Mouse (Mus musculus) frontal cortex, adult (tissue): ENCODE measurements around the gene Eapp.
"Not testable (repeated sequence)": the region's sequence is repeated elsewhere in the genome, so short reads cannot be mapped to it uniquely, and the experiment has no call there.

Source experiments
- ATAC-seq: cut with Nextera tagmentation; 2 replicates; pipeline ENCODE4 v1.9.2; 2017; ENCODE audit warnings: mild to moderate bottlenecking, moderate library complexity, mixed read lengths; ENCODE audit not compliant: low TSS enrichment

Gene Eapp

DNA sequence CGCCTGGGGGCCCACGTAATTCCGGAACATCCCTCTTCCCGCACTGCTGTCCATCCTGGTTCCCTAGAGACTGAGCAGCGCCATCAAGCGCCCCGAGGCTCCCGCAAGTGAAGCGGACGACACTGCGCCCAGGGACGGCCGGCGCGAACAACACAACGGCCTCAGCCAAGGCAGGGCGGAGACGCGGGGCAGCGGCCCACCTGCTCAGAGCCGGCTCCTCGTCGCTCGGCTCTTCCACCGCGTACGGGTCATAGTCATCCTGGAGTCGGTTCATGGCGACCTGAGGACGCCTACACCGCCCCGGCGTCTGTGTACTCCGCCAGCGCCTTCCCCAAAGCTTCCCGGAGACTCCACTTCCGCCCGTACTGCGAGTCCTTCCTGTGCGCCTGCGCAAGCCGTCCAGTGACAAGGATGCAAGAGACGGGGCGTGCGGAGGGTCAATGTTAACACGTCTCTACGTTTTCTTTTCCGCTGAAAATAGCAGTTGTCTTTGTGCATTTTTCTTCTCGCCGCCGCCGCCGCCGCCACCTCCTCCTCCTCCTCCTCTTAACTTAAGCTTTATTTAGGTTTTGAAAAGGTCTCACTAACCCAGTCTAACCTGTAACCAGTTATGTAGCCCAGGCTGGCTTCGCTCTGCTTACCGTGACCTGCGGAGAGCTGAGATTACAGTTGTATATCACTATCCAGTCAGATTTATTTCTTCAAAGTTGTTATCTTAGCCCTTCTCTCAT lies at the start of gene Eapp:
Gene Eapp, minus strand, starts transcription at position 387 of the 731 bp plus-strand sequence.
- ATAC-seq, result peak; percentile 94

DNA sequence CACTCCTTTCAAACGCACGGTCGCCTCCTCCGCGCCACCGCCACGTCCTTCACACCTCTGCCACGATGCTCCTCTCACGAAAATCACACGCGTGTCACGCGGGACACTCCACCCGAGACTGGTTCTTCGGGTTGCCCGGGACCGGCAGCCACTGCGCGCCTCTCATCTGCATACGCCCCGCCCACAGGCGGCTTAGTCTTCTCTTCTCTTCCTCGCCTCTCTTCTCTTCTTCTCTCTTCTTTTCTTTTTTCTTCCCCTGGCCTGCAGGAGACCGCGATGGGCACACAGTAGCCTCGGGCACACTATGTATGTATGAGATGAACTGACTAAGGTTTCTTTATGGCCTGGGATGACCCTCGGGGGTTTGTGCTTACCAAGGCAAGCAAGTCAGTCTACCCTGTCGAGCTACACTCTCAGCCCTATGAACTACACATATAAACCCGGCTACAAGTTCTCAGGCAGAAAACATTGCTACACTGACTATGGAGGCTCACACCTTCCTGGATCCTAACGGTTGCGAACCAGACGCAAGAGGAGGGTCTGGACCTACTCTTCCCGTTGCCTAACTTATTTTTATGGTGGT lies 43.1 kb upstream of the Eapp start:
- peak; percentile 38 for ATAC-seq

DNA sequence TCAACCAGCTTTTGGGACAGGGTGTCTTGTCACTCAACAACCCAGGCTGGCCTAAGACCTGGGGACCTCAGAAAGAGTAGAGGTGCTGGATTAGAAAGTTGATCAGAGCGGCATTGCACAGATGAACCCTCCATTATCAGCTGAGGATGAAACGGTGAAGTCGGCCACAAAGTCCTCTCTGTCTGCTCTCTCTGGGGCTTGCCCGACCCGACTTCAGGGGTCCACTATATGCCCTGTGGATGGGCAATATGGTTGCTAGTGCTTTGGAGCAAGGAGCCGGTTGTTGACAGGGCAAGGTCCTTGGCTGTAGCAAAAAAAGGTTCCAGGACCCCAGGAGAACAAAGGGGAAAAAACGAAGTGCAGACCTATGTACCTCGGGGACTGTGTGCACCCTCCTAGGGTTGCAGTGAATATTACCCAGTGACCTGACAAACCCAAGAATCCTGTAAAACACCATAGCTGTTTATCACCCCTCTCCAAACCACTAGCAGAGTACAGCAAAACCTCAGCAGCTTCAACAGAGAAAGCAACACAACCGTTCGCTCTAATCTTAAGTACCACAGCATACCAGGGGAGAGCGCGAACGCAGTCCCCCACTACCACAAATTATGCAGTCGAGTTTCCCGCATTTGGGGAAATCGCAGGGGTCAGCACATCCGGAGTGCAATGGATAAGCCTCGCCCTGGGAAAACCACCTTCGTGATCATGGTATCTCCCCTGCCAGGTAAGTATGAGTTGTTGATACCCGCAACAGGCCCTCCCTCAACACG lies 42.4 kb upstream of the Eapp start:
- ATAC-seq, result peak; percentile 86

DNA sequence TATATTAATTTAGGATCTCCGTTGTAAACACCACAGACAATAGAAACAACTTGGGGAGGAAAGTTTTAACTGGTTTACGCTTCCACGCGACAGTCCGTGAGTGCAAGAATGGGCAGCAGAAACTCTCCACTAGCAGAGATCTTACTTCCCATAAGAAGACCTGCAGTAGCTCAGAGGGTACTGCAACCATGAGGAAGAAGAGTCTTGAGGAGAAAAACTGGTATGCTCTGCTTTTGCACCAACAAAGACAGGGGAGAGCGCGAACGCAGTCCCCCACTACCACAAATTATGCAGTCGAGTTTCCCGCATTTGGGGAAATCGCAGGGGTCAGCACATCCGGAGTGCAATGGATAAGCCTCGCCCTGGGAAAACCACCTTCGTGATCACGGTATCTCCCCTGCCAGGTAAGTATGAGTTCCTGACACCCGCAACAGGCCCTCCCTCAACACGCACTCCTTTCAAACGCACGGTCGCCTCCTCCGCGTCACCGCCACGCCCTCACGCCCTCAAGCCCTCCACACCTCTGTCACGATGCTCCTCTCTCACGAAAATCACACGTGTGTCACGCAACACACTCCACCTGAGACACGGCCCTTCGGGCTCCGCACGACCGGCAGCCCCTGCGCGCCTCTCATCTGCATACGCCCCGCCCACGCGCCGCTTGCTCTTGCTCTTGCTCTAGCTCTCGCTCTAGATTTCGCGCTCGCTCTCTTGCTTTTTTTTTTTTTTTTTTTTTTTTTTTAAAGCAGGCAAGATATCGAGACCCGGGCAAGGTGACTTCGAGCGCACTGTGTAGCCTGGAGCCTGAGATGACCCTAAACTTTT lies 38.8 kb upstream of the Eapp start:
- peak; percentile 67 for ATAC-seq

DNA sequence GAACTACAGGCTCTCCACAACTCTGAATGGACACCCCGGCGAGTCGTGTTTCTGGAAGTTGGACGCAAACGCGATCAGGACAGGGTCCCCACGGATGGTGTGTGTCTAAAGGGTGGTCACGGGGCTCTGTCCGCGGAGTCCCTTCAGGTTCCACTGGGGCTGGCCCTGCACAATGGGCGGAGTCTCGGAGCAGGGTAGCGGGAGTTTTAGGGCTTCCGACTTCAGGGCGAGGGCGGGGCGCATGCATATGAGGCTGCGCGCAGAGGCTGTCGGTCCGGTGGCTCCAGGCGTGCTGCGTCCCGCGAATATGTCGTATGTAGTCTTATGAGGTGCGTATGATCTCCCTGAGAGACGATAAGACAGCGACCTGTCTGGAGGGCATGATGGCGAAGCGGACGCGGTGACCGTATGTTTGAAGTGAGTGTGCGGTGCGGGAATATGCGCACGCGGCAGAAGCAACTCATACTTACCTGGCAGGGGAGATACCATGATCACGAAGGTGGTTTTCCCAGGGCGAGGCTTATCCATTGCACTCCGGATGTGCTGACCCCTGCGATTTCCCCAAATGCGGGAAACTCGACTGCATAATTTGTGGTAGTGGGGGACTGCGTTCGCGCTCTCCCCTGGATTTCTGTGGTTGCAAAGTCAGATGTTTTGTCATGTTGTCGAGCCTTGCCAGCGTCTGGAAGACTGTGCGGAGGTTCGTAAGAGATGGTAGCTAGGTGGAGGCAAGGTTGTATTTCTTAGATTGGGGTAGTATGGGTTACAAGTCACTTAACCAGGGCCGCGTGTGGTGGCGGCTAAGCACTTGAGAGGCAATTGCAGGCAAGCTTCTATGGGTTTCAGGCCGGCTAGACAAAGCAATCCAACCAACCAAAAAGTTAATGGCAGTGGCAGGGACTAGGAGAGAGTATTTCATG lies 33.7 kb upstream of the Eapp start:
- ATAC-seq, result peak; percentile 94

DNA sequence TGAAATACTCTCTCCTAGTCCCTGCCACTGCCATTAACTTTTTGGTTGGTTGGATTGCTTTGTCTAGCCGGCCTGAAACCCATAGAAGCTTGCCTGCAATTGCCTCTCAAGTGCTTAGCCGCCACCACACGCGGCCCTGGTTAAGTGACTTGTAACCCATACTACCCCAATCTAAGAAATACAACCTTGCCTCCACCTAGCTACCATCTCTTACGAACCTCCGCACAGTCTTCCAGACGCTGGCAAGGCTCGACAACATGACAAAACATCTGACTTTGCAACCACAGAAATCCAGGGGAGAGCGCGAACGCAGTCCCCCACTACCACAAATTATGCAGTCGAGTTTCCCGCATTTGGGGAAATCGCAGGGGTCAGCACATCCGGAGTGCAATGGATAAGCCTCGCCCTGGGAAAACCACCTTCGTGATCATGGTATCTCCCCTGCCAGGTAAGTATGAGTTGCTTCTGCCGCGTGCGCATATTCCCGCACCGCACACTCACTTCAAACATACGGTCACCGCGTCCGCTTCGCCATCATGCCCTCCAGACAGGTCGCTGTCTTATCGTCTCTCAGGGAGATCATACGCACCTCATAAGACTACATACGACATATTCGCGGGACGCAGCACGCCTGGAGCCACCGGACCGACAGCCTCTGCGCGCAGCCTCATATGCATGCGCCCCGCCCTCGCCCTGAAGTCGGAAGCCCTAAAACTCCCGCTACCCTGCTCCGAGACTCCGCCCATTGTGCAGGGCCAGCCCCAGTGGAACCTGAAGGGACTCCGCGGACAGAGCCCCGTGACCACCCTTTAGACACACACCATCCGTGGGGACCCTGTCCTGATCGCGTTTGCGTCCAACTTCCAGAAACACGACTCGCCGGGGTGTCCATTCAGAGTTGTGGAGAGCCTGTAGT lies 23.4 kb upstream of the Eapp start:
- peak; percentile 93 for ATAC-seq

DNA sequence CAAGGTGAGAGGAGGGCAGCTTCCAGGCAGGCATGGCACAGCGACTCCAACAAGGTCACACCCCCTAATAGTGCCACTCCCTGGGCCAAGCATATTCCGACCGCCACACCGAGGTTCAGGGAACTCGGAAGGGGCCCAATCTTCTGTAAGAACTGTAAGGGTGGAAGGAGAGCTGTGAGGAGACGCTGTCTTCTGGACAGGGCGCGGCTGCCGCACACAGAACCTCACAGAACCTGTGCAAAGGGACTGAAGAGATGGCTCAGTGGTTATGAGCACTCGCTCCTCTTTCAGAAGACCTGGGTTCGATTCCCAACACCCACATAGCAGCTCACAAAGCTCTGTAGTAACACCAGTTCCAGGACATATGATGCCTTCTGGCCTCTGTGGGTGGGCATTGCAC lies 21.8 kb upstream of the Eapp start:
- not testable (repeated sequence) for ATAC-seq

DNA sequence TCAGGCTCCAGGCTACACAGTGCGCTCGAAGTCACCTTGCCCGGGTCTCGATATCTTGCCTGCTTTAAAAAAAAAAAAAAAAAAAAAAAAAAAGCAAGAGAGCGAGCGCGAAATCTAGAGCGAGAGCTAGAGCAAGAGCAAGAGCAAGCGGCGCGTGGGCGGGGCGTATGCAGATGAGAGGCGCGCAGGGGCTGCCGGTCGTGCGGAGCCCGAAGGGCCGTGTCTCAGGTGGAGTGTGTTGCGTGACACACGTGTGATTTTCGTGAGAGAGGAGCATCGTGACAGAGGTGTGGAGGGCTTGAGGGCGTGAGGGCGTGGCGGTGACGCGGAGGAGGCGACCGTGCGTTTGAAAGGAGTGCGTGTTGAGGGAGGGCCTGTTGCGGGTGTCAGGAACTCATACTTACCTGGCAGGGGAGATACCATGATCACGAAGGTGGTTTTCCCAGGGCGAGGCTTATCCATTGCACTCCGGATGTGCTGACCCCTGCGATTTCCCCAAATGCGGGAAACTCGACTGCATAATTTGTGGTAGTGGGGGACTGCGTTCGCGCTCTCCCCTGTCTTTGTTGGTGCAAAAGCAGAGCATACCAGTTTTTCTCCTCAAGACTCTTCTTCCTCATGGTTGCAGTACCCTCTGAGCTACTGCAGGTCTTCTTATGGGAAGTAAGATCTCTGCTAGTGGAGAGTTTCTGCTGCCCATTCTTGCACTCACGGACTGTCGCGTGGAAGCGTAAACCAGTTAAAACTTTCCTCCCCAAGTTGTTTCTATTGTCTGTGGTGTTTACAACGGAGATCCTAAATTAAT lies 18.3 kb upstream of the Eapp start:
- ATAC-seq, result peak; percentile 64

DNA sequence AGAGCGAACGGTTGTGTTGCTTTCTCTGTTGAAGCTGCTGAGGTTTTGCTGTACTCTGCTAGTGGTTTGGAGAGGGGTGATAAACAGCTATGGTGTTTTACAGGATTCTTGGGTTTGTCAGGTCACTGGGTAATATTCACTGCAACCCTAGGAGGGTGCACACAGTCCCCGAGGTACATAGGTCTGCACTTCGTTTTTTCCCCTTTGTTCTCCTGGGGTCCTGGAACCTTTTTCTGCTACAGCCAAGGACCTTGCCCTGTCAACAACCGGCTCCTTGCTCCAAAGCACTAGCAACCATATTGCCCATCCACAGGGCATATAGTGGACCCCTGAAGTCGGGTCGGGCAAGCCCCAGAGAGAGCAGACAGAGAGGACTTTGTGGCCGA lies 14.8 kb upstream of the Eapp start:
- peak; percentile 84 for ATAC-seq

DNA sequence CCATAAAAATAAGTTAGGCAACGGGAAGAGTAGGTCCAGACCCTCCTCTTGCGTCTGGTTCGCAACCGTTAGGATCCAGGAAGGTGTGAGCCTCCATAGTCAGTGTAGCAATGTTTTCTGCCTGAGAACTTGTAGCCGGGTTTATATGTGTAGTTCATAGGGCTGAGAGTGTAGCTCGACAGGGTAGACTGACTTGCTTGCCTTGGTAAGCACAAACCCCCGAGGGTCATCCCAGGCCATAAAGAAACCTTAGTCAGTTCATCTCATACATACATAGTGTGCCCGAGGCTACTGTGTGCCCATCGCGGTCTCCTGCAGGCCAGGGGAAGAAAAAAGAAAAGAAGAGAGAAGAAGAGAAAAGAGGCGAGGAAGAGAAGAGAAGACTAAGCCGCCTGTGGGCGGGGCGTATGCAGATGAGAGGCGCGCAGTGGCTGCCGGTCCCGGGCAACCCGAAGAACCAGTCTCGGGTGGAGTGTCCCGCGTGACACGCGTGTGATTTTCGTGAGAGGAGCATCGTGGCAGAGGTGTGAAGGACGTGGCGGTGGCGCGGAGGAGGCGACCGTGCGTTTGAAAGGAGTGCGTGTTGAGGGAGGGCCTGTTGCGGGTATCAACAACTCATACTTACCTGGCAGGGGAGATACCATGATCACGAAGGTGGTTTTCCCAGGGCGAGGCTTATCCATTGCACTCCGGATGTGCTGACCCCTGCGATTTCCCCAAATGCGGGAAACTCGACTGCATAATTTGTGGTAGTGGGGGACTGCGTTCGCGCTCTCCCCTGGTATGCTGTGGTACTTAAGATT lies 14.2 kb upstream of the Eapp start:
- ATAC-seq, result peak; percentile 43

DNA sequence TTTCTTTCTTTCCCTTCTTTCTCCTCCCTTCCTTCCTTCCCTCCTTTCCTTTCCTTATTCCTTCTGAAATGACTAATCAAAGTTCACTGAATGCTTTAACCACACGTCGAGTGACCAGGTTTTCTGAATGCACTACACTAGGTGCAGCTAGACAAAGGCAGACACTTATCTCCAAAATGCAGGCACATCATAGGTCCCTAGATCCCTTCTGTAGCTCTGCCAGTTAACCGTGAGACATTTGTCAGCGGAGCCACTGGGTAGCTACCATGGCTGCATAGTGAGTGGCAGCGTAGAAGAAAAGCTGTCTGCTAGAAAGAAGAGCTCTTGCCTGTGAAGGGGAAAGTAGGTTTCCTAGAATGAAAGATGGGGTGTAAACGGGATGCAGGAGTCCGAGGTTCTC lies 3.7 kb upstream of the Eapp start:
- ATAC-seq, result no peak

DNA sequence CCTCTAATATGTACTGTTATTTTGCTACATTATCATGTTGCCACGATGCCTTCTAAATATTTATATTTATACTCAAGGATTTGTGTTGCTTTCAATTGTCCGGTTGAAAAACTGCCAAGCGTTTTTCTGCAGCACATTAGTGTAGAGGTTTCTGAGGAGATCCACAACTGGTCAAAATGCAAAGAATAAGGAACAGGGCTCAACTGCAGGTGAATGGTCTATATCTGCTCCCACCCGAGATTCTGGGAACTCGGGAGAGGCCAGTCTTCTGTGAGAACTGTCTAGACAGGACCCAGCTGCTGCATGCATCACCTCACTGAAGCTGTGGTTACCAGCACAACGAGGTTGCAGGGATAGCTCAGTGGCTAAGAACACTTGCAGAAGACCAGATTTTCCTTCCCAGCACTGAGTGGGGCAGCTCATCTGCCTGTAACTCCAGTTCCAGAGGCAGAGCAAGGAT lies 2.1 kb upstream of the Eapp start:
- ATAC-seq, result no peak

DNA sequence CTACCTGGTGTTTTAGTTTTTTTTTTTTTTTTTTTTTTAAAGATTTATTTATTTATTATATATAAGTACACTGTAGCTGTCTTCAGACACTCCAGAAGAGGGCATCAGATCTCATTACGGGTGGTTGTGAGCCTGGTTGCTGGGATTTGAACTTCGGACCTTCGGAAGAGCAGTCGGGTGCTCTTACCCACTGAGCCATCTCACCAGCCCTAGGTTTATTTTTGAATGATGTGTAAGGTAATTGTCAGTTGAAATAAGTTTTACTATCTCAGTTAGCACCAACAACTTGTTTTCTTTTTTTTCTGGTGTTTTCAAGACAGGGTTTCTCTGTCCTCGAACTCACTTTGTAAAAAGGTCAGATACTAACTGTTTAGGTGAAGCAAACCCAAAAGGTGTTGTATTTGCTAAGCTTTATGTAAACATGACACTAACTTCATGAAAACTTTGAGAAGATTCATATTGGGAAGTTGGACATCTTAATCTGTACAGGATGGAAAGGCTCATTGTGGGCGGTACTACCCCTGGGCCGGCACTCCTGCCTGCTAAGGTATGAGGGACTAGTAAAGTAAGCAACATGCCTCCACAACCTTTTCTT lies 1.4 kb upstream of the Eapp start:
- no peak for ATAC-seq

DNA sequence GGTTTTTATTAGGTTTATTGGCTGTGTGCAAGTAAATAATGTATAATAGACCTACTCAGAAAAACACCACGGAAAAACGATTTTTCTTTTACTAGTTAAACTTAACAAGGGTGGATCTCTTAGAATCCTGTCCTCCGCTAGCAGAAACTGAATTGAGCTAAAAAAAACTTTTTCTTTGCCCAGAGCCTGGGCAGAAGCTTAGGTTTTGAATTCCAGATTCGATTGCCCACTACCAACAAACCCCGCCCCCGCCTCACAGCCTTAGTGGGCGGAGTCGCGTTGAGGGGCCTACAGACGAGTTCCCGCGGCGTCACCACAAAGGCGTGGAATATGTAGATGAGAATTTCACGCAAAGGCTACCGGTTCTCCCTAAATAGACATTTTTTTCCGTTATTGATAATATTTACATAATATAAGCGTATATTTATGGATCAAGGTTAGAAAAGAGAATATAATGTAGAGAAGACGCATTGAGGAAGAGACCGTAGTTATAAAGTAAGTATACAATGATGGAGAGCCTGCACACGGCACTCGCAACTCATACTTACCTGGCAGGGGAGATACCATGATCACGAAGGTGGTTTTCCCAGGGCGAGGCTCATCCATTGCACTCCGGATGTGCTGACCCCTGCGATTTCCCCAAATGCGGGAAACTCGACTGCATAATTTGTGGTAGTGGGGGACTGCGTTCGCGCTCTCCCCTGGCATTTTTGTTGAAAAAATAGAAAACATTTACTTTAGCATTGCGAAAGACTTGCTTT lies 725 bp upstream of the Eapp start:
- ATAC-seq, result peak; percentile 69

DNA sequence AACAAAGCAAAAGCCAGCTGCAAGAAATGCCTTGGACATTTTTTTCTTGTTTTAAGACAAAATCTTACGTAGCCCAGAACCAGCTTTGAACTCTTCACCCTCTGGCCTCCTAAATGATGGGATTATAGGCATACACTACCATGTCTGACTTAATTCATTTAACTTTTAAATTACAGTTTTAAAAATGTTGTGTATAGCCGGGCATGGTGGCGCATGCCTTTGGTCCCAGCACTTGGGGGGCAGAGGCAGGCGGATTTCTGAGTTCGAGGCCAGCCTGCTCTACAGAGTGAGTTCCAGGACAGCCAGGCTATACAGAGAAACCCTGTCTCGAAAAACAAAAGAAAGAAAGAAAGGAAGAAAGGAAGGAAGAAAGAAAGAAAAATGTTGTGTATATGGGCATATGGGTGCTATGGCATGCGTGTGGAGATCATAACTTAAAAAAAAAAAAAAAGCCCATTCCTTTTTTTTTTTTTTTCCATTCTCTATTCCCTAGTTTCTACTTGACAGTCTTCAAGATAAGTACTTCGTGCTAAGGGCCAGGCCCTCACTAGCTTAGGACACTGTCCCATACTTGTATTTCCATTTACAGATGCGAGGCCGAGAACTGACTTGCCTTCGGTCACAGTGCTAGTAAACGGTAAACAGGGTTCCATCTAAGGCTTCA lies 718 bp downstream of the Eapp start:
- ATAC-seq, result no peak

DNA sequence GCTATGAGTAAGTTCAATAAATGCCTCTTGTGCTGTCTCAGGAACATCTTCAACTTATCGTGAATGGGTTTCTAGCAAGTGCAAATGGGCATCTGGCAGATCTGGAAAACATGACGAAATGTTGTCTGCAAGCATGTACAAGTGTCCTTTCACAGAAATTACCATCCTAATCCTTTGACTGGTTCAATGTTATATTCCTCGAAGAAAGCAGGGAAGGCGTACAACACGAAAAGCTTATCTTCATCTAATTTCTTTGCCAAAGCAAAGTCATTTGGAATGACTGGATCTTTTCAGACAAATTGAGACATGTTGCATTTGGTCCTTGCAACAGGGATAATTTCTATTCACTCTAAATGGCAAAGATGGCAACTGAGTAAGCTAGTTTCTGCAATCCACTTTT lies 6.6 kb downstream of the Eapp start:
- no peak for ATAC-seq
